Mouse (Mus musculus) embryonic facial prominence, embryonic 15.5 days (tissue): ENCODE data around the gene E4f1. TPM values are rescaled to one million over a fixed set of nuclear protein-coding genes. Genes with fewer than 3 reads are reported as not detected.

Source experiments
- ATAC-seq: fragments of 200-750 bp; cut with Nextera tagmentation; 2 replicates; pipeline ENCODE4 v1.8.0; 2017; ENCODE audit warnings: low read depth, moderate TSS enrichment; ENCODE audit not compliant: insufficient number of reproducible peaks, low FRiP score, low TSS enrichment
- H3K27ac ChIP-seq: fragments of 300-500 bp; sonication (generic); replicated peaks from 2 replicates; pipeline ENCODE4 v1.5.1; 2015; ENCODE audit warnings: mild to moderate bottlenecking, inconsistent platforms
- H3K27me3 ChIP-seq: fragments of 300-500 bp; sonication (generic); 2 replicates; pipeline ENCODE4 v1.6.1; 2015; ENCODE audit warnings: inconsistent platforms
- H3K36me3 ChIP-seq: fragments of 300-500 bp; sonication (generic); 2 replicates; pipeline ENCODE4 v1.6.1; 2015; ENCODE audit warnings: mild to moderate bottlenecking, inconsistent platforms
- H3K4me1 ChIP-seq: fragments of 300-500 bp; sonication (generic); 2 replicates; pipeline ENCODE4 v1.6.1; 2015; ENCODE audit warnings: inconsistent platforms
- H3K4me2 ChIP-seq: fragments of 300-500 bp; sonication (generic); replicated peaks from 2 replicates; pipeline ENCODE4 v1.6.1; 2015; ENCODE audit warnings: mild to moderate bottlenecking, inconsistent platforms
- H3K4me3 ChIP-seq: fragments of 300-500 bp; sonication (generic); replicated peaks from 2 replicates; pipeline ENCODE4 v1.5.1; 2015; ENCODE audit warnings: mild to moderate bottlenecking, inconsistent platforms
- H3K9ac ChIP-seq: fragments of 300-500 bp; sonication (generic); 2 replicates; pipeline ENCODE4 v1.6.1; 2015; ENCODE audit warnings: inconsistent platforms
- H3K9me3 ChIP-seq: fragments of 300-500 bp; sonication (generic); replicated peaks from 2 replicates; pipeline ENCODE4 v1.6.1; 2016; ENCODE audit warnings: inconsistent platforms
- WGBS: fragments of 180-500 bp; shearing (Covaris S2); methylation state at CpG from one replicate; pipeline ENCODE4 v1.1.7; 2015; 5-methylcytosine and 5-hydroxymethylcytosine counted together
- polyA plus RNA-seq: library from polyadenylated mRNA; unstranded; fragments of >200 nt; fragmentation: Nextera tagmentation; extraction: Ambion mirVana; gene quantifications from 2 replicates; pipeline ENCODE4 v1.2.1, GENCODE M21; 2015

E4f1 gene
- polyA plus RNA-seq, 1 experiment from 2014 or later = 37.0 TPM

GRCm38 (mm10) chr17:24402371-24402770, 67.7 kb downstream of the E4f1 start:
- 69% methylated on average over 3 of the region's 3 CpGs for WGBS
- Histone ChIP-seq H3K4me3 (no peak overlapping the region), H3K4me1 (no peaks in the 10 kb centered on the region), H3K27me3 (no peaks in the 10 kb centered on the region), H3K9me3 (no peaks in the 10 kb centered on the region), H3K9ac (no peak overlapping the region), H3K36me3 (peaks cover 7% of the 10 kb centered on the region; the same call in 1 of the 2 replicates), H3K27ac (no peak overlapping the region), H3K4me2 (no peak overlapping the region)
- ATAC-seq = no peak

- Histone ChIP-seq H3K4me3 (no peak overlapping the region), H3K9ac (no peak overlapping the region), H3K36me3 (no peaks in the 10 kb centered on the region; the same call in 1 of the 2 replicates), H3K9me3 (no peaks in the 10 kb centered on the region), H3K4me2 (no peak overlapping the region), H3K27me3 (no peaks in the 10 kb centered on the region), H3K4me1 (no peaks in the 10 kb centered on the region), H3K27ac (no peak overlapping the region)
- ATAC-seq = no peak
- 83% methylated on average over 7 of the region's 7 CpGs for whole genome bisulfite sequencing
Observed at GRCm38 (mm10) chr17:24394456-24394855, 75.7 kb downstream of the E4f1 start.

Other genes with a start within 250 kb of the E4f1 start
- 11.6 and 13.0 TPM in 2 replicates for gene Tedc2, start 249.5 kb downstream of the E4f1 start, polyA plus RNA-seq
- 42.7 and 47.2 TPM in 2 replicates for gene Ccnf, start 218.8 kb downstream of the E4f1 start, polyA plus RNA-seq
- gene Abca17, start 119.2 kb downstream of the E4f1 start, polyA plus RNA-seq = not detected in 2 replicates
- gene Abca3, start 118.4 kb downstream of the E4f1 start, polyA plus RNA-seq = 8.1 and 8.3 TPM in 2 replicates
- 253 and 275 TPM in 2 replicates for gene Rnps1, start 55.7 kb downstream of the E4f1 start, polyA plus RNA-seq
- gene Eci1, start 43.7 kb downstream of the E4f1 start, polyA plus RNA-seq = 70.0 and 71.2 TPM in 2 replicates
- 13.0 and 17.2 TPM in 2 replicates for gene Dnase1l2, start 27.2 kb downstream of the E4f1 start, polyA plus RNA-seq
- 48.9 and 50.6 TPM in 2 replicates for gene Pgp, start 79 bp upstream of the E4f1 start, polyA plus RNA-seq
- 0.43 and 0.44 TPM in 2 replicates for gene Bricd5, start 3.6 kb upstream of the E4f1 start, polyA plus RNA-seq
- 27.2 and 28.8 TPM in 2 replicates for gene Mlst8, start 8.8 kb upstream of the E4f1 start, polyA plus RNA-seq
- gene Caskin1, start 18.3 kb upstream of the E4f1 start, polyA plus RNA-seq = 2.5 and 4.0 TPM in 2 replicates
- gene Traf7, start 57.6 kb upstream of the E4f1 start, polyA plus RNA-seq = 92.8 and 95.7 TPM in 2 replicates
- 3.7 and 4.3 TPM in 2 replicates for gene Rab26, start 63.9 kb upstream of the E4f1 start, polyA plus RNA-seq
- gene Pkd1, start 79.5 kb upstream of the E4f1 start, polyA plus RNA-seq = 32.6 and 36.7 TPM in 2 replicates
- 57.8 and 64.4 TPM in 2 replicates for gene Tsc2, start 162.3 kb upstream of the E4f1 start, polyA plus RNA-seq
- 22.2 and 25.3 TPM in 2 replicates for gene Nthl1, start 162.4 kb upstream of the E4f1 start, polyA plus RNA-seq
- gene Slc9a3r2, start 180.0 kb upstream of the E4f1 start, polyA plus RNA-seq = 64.4 and 65.9 TPM in 2 replicates
- gene Npw, start 188.1 kb upstream of the E4f1 start, polyA plus RNA-seq = 0.36 and 0.56 TPM in 2 replicates
- 23.8 and 26.8 TPM in 2 replicates for gene Zfp598, start 199.4 kb upstream of the E4f1 start, polyA plus RNA-seq
- gene Syngr3, start 219.6 kb upstream of the E4f1 start, polyA plus RNA-seq = 2.0 and 2.9 TPM in 2 replicates
- gene Gfer, start 225.8 kb upstream of the E4f1 start, polyA plus RNA-seq = 33.1 and 35.2 TPM in 2 replicates
- 3.8 and 5.8 TPM in 2 replicates for gene Noxo1, start 225.9 kb upstream of the E4f1 start, polyA plus RNA-seq
- 61.3 and 63.4 TPM in 2 replicates for gene Tbl3, start 237.3 kb upstream of the E4f1 start, polyA plus RNA-seq
- gene Rnf151, start 247.8 kb upstream of the E4f1 start, polyA plus RNA-seq = 0.16 and 0.24 TPM in 2 replicates
- gene Rps2, start 247.8 kb upstream of the E4f1 start, polyA plus RNA-seq = 1,508 and 1,594 TPM in 2 replicates